Mouse (Mus musculus) v-Abl transformed pro-B cells (cell line): ENCODE data around the gene Wee1.
"Not testable (repeated sequence)": the region's sequence is repeated elsewhere in the genome, so short reads cannot be mapped to it uniquely, and the experiment has no call there.

Experiments used
- in situ Hi-C, 2 experiments: fragments of 400-800 bp; cut with MboI; formaldehyde crosslinking; loops; one replicate each; pipeline ENCODE4 v1.15.1; 2025; ENCODE audit not compliant: unreplicated experiment in 2 of 2

Gene Wee1

DNA sequence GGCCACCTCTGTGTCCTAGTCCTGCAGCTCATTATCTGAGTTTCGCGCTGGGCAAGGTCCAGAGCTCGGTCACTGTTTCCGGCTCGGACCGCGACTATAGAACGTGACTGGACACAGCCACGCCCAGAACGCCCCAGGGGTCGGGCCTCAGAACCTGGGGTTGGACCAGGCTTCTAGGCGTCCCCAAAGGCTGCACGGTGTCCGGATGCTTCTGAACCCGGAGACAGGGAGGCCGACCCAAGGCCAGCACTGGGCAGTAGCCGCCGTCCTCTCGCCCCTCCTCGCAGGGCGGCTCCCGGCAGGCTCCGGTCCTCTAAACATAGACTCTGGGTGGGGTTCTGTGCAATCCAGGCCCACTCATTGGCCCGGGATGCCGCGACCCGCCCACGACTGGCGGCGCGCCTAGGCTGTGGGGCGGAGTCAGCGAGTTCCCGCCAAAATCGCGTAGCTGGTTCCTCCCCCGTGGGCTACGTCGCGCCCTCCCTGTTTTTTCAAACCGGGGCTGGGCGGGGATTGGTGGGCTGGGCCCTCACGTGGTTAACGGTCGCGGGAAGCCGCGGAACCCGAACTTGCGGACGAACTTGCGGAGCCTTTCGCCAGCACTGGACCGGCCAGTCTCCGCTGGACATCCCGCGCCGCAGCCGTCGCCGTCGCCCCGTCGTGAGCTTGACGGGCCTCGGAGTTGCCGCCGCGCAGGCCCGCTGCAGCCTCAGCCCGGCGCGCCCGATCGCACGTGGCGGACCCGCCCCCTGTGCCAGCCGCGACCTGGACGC lies at the start of gene Wee1:
Gene Wee1, plus strand, starts transcription at position 531 of the 773 bp plus-strand sequence.
- in situ Hi-C loops = no loop called here

DNA sequence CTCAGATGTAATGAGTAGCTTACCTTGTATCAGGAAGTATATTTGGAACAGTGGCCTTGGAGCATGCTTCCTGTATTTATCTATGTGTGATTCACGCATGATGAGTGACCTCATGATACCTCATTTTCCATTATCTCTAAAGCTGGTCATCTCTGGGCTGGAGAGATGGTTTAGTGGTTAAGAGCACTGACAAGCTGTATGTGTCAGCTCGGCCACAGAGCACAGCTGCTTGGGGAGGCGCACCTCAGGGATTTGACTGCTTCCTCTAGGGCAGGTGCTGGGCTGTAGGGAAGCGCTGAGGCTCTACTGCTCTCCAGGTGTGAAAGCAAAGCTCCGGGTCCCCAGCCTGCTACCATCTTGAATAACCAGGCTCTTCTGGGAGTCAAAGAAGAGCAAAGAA lies 43.7 kb upstream of the Wee1 start:
- in situ Hi-C loops = no loop called here

DNA sequence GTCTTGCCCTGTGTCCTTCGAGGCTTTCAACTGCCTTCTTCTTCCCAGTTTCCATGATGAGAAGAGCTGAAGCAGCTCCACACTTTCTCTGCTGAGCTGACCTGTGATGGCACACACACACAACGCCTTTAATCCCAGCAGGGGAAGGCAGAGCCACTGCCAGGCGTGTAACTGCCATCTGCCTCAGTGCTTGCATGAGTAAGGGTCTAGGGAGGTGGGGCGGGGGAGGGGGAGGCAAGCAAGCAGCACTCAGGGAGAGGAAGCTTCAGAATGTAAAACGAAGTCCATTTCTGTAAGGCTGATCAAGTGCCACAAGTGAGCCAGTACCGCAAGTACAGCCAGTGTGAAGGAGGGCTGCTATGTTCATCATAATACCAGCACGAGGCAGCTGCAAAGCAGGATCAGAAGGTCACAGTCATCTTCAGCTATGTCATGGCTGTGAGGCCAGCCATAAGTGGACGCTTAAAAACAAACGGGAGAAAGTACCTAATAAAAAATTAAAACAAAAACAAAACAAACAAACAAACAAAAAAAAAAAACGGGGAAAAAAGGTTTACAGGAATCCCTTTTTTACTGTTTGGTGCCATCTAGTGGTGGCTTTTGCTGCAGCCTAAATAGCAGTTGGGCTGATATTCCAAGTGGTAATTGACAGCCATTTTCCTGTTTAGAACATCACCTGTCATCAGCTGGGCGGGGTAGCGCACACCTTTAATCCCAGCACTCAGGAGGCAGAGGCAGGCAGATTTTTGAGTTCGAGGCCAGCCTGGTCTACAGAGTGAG lies 38.3 kb upstream of the Wee1 start:
- in situ Hi-C loops = loop anchor here (5.0 to 10.0 kb wide), 4 partner anchors 79 to 379 kb away; partner anchors contain the start of genes Akip1 (in 1 of the 2), St5 (in 1 of the 2) and Tmem41b (in 1 of the 2)

DNA sequence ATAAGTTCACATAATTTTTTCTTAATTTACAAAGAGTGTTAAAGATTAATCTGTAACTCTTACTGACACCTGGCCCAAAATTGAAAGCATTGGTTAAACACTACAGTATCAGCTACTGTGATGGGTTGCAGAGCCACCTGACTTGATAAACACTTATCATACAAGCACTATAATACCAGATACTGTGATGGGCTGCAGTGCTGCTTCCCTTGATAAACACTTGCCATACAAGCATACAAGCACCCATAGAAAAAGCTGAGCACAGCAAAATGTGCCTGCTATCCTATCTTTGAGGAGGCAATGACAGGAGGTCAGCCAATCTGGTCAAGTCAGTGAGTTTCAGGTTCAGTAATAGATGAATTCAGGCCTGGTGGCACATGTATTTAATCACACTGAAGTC lies 36.6 kb upstream of the Wee1 start:
- in situ Hi-C loops = loop anchor here in 1 of 2 experiments (5.0 to 10.0 kb wide), 3 partner anchors 110 to 380 kb away; partner anchors contain the start of genes Akip1 and St5

DNA sequence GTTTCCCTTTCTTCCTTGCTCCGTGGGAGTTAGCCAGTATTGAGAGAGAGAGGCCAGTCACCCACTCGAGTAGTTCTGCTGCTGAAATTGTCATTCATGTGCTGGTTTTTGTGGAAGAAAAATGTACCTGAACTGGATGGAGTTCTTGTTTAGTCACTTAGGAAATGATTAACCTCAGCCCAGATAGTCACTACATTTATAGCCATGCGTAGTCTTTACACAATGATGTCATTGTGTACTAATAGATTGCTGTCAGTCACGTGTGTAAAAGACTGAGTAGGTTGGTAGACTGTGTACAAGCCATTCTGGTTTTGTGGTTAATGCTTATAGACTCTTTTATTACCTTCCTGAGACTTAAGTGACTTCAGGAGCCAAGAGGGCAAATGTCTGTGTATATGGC lies 33.9 kb upstream of the Wee1 start:
- in situ Hi-C loops = loop anchor here in 1 of 2 experiments (5.0 to 10.0 kb wide), 3 partner anchors 113 to 383 kb away; partner anchors contain the start of genes Akip1 and St5

DNA sequence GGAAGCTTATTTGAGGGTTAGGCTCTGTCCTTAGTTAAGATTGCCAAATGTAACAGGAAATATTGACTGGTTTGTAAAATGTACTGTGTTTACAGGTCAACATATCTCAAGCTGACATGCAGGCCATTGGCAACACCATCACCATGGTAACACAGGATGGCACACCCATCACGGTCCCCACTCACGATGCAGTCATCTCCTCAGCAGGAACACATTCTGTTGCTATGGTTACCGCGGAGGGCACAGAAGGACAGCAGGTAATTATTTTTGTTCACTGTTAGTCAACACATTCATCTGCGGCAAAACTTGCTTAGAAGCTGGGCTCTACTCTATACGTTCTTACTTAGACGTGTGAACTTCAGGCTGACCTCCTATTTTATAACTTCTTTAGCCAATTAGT lies 30.2 kb upstream of the Wee1 start:
- in situ Hi-C loops = no loop called here

DNA sequence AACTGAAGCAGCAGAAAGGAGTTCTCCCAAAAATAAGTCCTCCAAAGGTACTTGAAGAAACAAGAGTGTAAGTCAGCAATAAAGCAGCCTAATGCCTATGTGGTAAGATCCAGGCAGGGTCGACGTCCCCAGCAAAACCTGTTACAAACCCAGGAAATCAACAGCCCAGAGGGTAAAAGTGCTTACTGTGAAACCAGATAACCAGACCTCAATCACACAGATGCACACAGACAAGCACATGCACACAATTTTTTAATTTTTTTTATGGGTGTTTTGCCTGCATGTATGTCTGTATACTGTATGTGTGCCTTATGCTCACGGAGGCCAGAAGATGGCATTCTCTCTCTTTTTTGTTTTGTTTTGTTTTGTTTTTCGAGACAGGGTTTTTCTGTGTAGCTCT lies 25.5 kb upstream of the Wee1 start:
- in situ Hi-C loops = no loop called here

DNA sequence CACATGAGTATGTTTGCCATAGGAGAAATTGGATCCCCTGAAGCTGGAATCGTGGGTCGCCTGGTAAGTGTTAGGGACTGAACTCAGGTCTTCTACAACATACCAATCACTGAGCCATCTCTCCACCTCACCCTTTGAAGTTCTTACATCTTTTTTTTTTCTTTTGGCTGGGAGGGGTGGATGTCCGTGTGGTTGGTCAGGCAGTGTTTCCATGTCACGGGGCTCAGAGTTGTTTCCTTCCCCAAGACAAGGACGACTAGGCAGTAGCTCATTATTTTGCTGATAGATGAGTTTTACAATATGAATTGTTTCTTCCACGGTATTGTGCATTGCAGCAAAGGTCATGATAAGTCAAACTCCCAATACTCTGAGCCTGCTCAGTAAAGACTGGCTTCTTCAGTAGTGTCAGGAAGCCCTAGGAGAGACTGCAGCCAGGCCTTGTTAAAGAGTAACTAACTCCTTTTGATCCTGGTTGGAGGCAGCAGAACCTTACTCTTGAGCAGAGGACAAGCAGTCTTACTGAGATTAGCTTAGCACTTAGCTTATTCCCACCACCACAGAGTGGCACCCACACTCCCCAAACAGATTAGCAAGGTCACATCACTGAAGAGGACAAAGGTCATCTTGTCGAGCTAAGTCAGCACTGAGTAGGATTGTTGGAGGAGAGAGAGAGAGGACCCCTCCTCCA lies 24.6 kb upstream of the Wee1 start:
- in situ Hi-C loops = no loop called here

DNA sequence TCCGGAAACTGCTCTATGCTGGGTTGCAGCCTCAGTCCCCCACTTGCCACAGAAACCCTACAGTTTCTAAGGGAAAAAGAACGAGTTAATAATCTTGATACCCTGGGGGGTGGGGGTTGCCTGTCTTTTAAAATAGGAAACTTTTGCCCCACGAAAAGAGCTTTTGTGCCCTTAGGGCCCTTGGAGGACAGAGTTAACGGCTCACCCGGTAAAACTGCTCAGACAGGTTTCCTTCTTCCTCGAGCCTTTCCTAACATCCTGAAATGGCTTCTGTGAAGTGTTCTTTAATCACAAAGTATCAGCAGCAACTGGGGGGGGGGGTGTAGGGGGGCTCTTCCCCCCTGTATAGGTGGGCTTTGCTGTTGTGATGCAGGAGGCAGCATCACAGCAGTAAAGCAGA lies 21.0 kb upstream of the Wee1 start:
- in situ Hi-C loops = no loop called here

DNA sequence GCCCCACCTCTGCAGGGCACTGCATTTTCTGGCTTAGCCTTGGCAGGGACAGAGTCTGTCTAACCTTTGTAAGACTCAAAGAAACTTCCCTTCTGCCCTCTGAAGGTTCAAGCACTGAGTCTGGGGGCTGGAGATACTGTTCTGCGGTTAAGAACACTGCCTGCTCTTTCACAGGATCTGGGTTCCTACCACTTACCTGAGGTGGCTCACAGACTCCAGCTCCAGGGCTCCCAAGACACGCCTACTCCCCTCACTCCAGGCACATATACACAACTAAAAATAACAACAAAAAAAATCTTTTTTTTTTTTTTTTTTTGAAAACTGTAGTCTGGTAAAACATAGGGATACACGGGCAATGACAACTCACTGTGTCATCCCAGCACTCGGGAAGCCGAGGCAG lies 20.6 kb upstream of the Wee1 start:
- in situ Hi-C loops = no loop called here

DNA sequence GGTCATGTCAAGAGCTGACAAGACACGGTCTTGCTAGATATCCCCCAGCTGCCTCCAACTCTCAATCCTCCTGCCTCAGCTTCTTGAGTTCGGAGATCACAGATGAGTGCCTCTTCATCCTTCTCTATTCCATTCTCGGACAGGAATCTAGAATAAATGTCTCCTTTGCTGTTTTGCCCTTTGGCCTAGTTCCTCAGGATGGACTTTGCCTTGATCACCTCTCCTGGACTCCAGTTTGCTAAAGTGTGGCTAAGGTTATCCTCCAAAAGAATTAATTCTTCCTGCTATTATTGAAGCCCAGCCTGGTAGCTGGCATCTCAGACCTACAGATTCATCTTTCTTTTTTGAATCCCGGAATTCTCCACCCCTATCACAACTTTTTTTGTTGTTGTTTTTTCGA lies 16.8 kb upstream of the Wee1 start:
- in situ Hi-C loops = no loop called here

DNA sequence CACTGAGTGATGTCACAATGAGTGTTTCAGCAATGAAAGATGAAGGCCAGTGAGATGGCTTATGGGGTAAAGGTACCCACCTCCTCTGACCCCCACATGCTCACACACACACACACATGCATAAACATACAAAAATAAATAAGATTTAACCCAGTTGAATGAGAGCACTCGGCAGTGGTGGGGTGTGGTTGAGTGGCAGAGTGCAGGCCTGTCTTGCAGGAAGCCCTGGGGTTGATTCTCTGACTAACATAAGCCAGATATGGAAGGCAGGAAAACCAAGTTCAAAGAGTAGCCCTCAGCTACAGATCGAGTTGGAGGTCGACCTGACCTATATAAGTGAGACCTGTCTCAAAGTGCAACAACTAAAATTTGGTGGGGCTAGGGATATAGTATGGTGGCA lies 15.2 kb upstream of the Wee1 start:
- in situ Hi-C loops = no loop called here

DNA sequence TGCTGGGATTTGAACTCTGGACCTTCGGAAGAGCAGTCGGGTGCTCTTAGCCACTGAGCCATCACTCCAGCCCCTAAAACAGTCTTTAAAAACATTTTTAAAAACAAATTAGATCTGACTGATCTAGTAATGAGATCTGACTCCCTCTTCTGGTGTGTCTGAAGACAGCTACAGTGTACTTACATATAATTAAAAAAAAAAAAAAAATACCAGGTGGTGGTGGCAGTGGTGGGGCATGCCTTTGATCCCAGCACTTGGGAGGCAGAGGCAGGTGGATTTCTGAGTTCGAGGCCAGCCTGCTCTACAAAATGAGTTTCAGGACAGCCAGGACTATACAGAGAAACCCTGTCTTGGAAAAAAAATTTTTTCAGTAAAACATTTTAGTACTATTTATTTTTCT lies 13.3 kb upstream of the Wee1 start:
- in situ Hi-C loops = not testable (repeated sequence)

DNA sequence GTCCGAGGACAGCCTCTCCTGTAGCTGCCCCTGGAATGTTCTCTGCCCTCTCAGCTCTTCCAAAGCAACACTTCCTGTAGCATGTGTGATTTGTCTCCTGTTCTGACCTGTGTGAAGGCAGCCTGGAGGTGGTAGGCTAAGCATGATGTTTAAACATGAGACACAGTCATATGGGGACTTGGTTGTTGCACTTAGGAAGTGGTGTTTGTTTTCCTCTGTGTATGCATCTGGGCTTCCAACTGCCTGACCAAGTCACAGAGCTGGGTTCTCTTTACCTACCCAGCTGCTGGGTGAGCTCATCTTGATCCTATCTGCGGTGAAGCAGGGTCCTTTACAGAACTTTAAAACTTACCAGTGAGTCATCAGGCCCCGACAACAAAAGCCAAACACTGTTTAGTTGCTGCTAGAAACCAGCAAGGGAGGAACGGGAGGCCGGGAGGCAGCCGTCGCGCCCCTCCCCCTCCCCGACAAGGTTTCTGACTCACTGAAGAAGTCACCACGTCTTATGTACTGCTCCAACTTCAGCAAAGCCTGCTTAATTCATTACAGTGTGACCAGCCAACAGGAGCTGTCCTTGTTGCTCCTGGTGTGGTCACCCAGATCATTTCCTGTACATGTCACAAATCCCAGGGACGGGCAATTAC lies 12.8 kb upstream of the Wee1 start:
- in situ Hi-C loops = no loop called here

DNA sequence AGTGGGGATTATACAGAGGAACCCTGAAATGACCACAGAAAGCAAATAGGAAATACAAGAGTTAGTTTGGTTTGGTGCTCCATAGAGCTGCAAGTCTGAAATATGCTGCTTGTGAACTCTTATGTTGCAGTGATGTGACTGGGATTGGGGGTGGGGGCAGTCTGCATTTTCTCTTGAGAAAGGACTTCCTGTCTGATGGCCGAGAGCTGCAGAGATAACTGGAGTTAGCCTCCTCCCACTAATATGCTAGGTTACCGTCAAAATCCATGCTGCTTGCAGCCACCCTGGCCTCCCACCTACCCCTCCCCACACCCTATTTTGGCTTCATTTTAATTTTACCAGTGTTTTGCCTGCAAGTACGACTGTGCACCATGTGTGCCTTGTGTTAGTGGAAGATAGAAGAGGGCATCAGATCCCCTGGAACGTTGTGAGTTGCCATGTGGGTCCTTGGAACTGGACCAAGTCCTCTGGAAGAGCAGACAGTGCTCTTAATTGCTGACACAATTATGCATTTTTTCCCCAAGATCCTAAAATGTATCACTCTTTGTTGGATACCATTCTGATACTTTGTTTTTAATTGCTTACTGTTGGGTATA lies 11.7 kb upstream of the Wee1 start:
- in situ Hi-C loops = no loop called here

DNA sequence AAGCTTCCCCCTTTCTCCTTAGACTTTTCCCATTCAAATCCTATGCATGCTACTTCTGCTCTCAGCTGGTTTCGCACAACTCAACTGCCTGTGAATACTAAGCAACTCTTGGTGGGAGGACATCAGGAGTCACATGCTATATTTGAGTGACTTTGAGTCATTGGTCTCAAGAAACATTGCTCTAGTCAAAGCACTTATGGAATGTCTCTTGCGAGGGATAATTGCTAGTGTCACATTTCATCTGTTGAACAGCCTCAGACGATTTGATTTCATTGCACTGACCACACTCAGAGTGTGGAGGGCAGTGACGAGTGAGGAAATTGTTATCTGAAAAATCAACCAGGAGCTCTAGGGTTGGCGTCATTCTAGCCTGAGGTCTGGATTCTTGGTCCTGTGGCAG lies 7.1 kb upstream of the Wee1 start:
- in situ Hi-C loops = no loop called here

DNA sequence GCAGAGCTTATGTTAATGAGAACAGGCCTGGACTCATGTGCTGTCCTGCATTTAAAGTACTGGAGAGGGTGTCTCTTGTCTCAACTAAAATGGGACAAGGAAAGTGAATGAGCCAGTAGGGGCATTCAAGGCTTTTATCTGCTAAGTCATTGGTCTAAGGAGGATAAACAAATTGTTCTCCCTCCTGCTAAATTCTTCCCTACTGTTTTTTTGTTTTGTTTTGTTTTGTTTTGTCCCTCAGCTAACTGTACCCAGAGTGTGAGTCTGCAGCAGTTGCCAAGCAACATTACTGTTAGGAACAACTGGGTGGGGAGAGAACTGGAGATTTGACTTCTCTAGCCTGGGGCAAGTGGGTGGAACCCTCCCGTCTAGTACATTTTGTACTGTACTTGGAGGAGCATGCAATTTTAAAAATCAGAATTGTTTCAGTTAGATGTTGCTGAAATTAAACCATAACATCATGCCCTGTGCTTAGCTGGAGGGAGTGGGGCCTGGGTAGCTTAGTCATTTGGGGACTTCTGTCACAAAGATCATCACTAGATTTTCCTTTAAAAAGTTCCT lies 5.0 kb upstream of the Wee1 start:
- in situ Hi-C loops = no loop called here

DNA sequence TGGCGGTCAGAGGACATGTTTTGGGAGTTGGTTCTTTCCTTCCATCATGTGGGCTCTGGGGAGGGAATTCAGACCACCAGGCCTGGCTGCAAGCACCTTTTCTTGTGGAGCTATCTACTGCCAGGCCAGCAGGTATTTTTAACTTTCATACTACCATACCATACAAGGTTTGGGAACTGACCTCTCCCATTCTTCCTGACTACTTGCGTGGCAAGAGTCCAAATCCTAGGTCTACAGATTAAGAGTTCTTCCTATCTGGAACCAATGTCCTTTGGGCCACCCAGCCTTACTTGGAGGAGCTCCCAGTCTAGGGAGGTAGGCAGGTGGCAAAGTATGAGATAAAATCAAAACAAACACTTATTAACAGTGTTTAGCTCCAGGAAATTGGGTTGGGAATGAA lies 3.4 kb upstream of the Wee1 start:
- in situ Hi-C loops = no loop called here

DNA sequence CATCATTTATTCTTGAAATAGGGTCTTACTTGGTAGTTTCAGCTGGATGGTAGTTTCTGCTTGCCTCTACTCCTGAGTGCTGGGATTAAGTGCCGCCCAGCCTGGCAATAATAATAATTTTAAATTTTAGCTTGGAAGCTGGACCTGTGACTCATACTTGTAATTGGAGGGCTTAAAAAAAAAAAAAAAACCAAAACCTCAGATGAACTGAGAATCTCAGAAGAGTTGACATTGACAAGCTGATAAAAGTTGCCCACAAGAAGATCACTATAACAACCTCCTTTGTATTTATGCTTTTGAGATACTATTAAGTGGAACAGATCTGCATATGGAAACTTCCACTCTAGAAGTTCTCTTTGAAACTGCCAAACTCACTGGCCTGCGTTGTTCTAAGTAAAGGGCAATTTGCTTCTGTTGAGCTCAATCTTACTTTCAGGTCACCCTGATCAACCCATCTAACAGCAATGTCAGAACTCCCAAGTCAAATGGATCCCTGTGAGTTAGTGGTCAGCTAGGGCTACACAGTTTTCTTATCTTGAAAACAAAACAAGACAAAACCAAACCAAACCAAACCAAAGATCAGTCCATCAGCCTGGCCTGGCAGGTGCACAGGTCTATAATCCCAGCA lies 1.6 kb upstream of the Wee1 start:
- in situ Hi-C loops = no loop called here

DNA sequence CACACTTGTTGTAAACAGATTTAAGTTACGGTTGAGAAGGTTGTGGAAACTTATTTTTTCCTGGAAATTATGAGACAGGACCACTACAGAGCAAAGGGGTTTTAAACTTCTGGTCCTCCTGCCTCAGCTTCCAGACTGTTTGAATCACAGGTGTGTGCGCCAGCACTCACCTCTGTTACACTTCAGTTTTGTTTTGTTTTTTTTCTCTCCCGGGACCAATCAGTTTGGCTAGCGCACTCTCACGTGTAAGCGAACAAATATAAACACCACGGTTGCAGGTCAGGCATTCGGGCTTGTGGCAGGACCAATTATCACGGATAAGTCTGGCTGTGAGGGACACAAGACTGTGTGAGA lies 707 bp upstream of the Wee1 start:
- in situ Hi-C loops = no loop called here
